Mouse (Mus musculus) forebrain, postnatal 0 days (tissue): Measurements from ENCODE around the gene Trcg1. TPM values are rescaled to one million over a fixed set of nuclear protein-coding genes. Genes with fewer than 3 reads are reported as not detected.

ENCODE experiments used
- ATAC-seq: fragments of 200-750 bp; cut with Nextera tagmentation; 2 replicates; pipeline ENCODE4 v1.8.0; 2017; ENCODE audit warnings: mild to moderate bottlenecking, moderate library complexity
- DNase-seq: peaks from one replicate; pipeline ENCODE4 v3.0.0-alpha.2; 2015
- H3K27ac ChIP-seq: fragments of 300-500 bp; sonication (generic); 2 replicates; pipeline ENCODE4 v1.5.1; 2014; ENCODE audit warnings: low read depth, mild to moderate bottlenecking, antibody characterized with exemption, low read length, moderate library complexity, mixed read lengths
- H3K27me3 ChIP-seq: fragments of 300-500 bp; sonication (generic); 2 replicates; pipeline ENCODE4 v1.6.1; 2014; ENCODE audit warnings: mild to moderate bottlenecking, low read length, mixed read lengths; ENCODE audit not compliant: insufficient read depth
- H3K36me3 ChIP-seq: fragments of 300-500 bp; sonication (generic); 2 replicates; pipeline ENCODE4 v1.6.1; 2014; ENCODE audit warnings: mild to moderate bottlenecking, moderate library complexity; ENCODE audit not compliant: insufficient read depth
- H3K4me1 ChIP-seq: fragments of 300-500 bp; sonication (generic); 2 replicates; pipeline ENCODE4 v1.6.1; 2014; ENCODE audit warnings: antibody characterized with exemption; ENCODE audit not compliant: insufficient read depth
- H3K4me2 ChIP-seq: fragments of 300-500 bp; sonication (generic); 2 replicates; pipeline ENCODE4 v1.6.1; 2014; ENCODE audit warnings: low read depth, mild to moderate bottlenecking, moderate library complexity
- H3K4me3 ChIP-seq: fragments of 300-500 bp; sonication (generic); 2 replicates; pipeline ENCODE4 v1.5.1; 2014; ENCODE audit warnings: low read depth, low read length, mixed read lengths
- H3K9ac ChIP-seq: fragments of 300-500 bp; sonication (generic); 2 replicates; pipeline ENCODE4 v1.6.1; 2014; ENCODE audit warnings: mild to moderate bottlenecking
- H3K9me3 ChIP-seq: fragments of 300-500 bp; sonication (generic); 2 replicates; pipeline ENCODE4 v1.6.1; 2016; ENCODE audit warnings: low read length
- CTCF ChIP-seq: sonication (generic); IDR thresholded peaks from 2 replicates; pipeline ENCODE4 v1.5.1; 2016; ENCODE audit warnings: antibody characterized with exemption, control low read depth, low read depth
- WGBS: fragments of 180-500 bp; shearing (Covaris S2); extraction: QIAGEN DNeasy Blood & Tissue Kit; methylation state at CpG from one replicate; pipeline ENCODE4 v1.1.7; 2014; 5-methylcytosine and 5-hydroxymethylcytosine counted together
- polyA plus RNA-seq: library from polyadenylated mRNA; unstranded; fragments of >200 nt; fragmentation: Nextera tagmentation; extraction: Ambion mirVana; gene quantifications from 2 replicates; pipeline ENCODE4 v1.2.1, GENCODE M21; 2015
- total RNA-seq: library from RNA; depleted of rRNA; stranded (reverse); fragments of >200 nt; gene quantifications from 2 replicates; pipeline ENCODE4 v1.2.3, GENCODE M21; 2014; rRNA removed

Trcg1 gene
- total and polyA plus RNA-seq, 2 experiments from 2014 or later = not detected

- TF ChIP-seq CTCF = no peak
- DNase-seq = no peak
- ATAC-seq = no peak
- no peaks in the 10 kb centered on the region for H3K4me1 ChIP-seq
- 85% methylated on average over 3 of the region's 3 CpGs for WGBS
- H3K4me2 ChIP-seq = no peak overlapping the region
- H3K36me3 ChIP-seq = no peaks in the 10 kb centered on the region
- no peak overlapping the region for H3K9ac ChIP-seq
- H3K9me3 ChIP-seq = no peaks in the 10 kb centered on the region
- H3K27me3 ChIP-seq = no peaks in the 10 kb centered on the region
- H3K4me3 ChIP-seq = no peak overlapping the region
- H3K27ac ChIP-seq = no peak overlapping the region
Measured at GRCm38 (mm10) chr9:57295666-57296065, 59.3 kb downstream of the Trcg1 start.

- no peak for TF ChIP-seq CTCF
- Histone ChIP-seq H3K4me1 (no peaks in the 10 kb centered on the region), H3K4me2 (no peak overlapping the region), H3K9me3 (no peaks in the 10 kb centered on the region), H3K27me3 (no peaks in the 10 kb centered on the region), H3K4me3 (no peak overlapping the region), H3K27ac (no peak overlapping the region), H3K36me3 (no peaks in the 10 kb centered on the region), H3K9ac (no peak overlapping the region)
- no peak for ATAC-seq
- WGBS = 53% methylated on average over 8 of the region's 8 CpGs
- DNase-seq = no peak
Measured at GRCm38 (mm10) chr9:57296277-57296676, 59.9 kb downstream of the Trcg1 start.

GRCm38 (mm10) chr9:57297938-57298337, 61.6 kb downstream of the Trcg1 start:
- WGBS = 89% methylated on average over 2 of the region's 2 CpGs
- Histone ChIP-seq H3K4me2 (no peak overlapping the region), H3K36me3 (no peaks in the 10 kb centered on the region), H3K4me1 (no peaks in the 10 kb centered on the region), H3K9me3 (no peaks in the 10 kb centered on the region), H3K27me3 (no peaks in the 10 kb centered on the region), H3K9ac (no peak overlapping the region), H3K27ac (no peak overlapping the region), H3K4me3 (no peak overlapping the region)
- ATAC-seq = no peak
- no peak for TF ChIP-seq CTCF
- DNase-seq = no peak

Other genes starting within 250 kb of the Trcg1 start
- gene Ptpn9, start 241.6 kb upstream of the Trcg1 start, total RNA-seq = 38.3 and 51.5 TPM in 2 replicates
- 16.2 and 21.3 TPM in 2 replicates for gene Ptpn9, start 241.6 kb upstream of the Trcg1 start, polyA plus RNA-seq
- gene Sin3a, start 164.5 kb upstream of the Trcg1 start, total RNA-seq = 27.7 and 37.5 TPM in 2 replicates
- 11.5 and 16.6 TPM in 2 replicates for gene Sin3a, start 164.5 kb upstream of the Trcg1 start, polyA plus RNA-seq
- 131 and 145 TPM in 2 replicates for gene Man2c1, start 105.9 kb upstream of the Trcg1 start, total RNA-seq
- 50.0 and 64.3 TPM in 2 replicates for gene Man2c1, start 105.9 kb upstream of the Trcg1 start, polyA plus RNA-seq
- gene Neil1, start 88.3 kb upstream of the Trcg1 start, total RNA-seq = 4.8 and 6.3 TPM in 2 replicates
- 4.4 and 5.1 TPM in 2 replicates for gene Neil1, start 88.3 kb upstream of the Trcg1 start, polyA plus RNA-seq
- 68.2 and 85.6 TPM in 2 replicates for gene Commd4, start 78.2 kb upstream of the Trcg1 start, total RNA-seq
- 177 and 220 TPM in 2 replicates for gene Commd4, start 78.2 kb upstream of the Trcg1 start, polyA plus RNA-seq
- gene 1700017B05Rik, start 26.1 kb downstream of the Trcg1 start, total RNA-seq = 3.5 and 8.5 TPM in 2 replicates
- gene 1700017B05Rik, start 26.1 kb downstream of the Trcg1 start, polyA plus RNA-seq = 3.6 and 6.7 TPM in 2 replicates
- gene Ppcdc, start 203.6 kb downstream of the Trcg1 start, total RNA-seq = 16.2 and 20.5 TPM in 2 replicates
- gene Ppcdc, start 203.6 kb downstream of the Trcg1 start, polyA plus RNA-seq = 14.9 and 18.3 TPM in 2 replicates
- 252 and 282 TPM in 2 replicates for gene Scamp5, start 231.5 kb downstream of the Trcg1 start, total RNA-seq
- 167 and 175 TPM in 2 replicates for gene Scamp5, start 231.5 kb downstream of the Trcg1 start, polyA plus RNA-seq